ENCODE assay signal across 31 mouse cellular contexts in the genomic region with DNA sequence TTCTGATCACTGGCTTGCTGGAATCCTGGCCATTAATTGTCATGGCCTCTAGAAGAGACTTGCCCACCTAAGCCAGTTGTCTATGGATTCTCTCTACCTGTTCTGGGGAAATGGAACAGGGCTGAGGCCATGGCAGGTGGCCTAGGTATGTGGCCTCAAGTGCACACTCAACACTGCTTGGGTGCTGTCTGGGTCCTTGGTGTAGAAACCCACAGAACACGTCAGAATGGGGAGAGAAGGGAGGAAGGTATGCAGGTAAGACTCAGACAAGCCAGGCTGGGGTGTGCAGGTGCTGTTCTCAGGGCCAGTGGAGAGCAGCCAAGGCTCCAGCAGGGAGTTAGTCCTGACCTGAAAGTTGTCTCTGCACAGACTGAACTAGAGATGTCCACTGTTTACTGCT.
"Had no signal": no experiment of that assay in that cellular context is flagged by ENCODE, and none has a peak within 500 bp of the region (broad histone marks: within the 10 kb centered on the region; RNA-seq: fewer than 3 reads in every experiment).

No protein-coding gene starts in this region.

- H3K4me3 ChIP-seq: left cerebral cortex, adult 2 months; limb, embryonic 10.5 days; limb, embryonic 12.5 days; limb, embryonic 13.5 days; limb, embryonic 15.5 days; liver, embryonic 12.5 days; liver, embryonic 13.5 days; liver, embryonic 15.5 days; lung, embryonic 15.5 days; megakaryocyte, embryonic 14.5 days; midbrain, embryonic 10.5 days; midbrain, embryonic 12.5 days; midbrain, embryonic 13.5 days; midbrain, embryonic 15.5 days; myocyte; neural tube, embryonic 12.5 days had no signal

- H3K27ac ChIP-seq: left cerebral cortex, adult 2 months; limb, embryonic 10.5 days; limb, embryonic 12.5 days; limb, embryonic 13.5 days; limb, embryonic 15.5 days; liver, embryonic 12.5 days; liver, embryonic 13.5 days; liver, embryonic 14.5 days; liver, embryonic 15.5 days; lung, embryonic 15.5 days; macrophage; midbrain, embryonic 10.5 days; midbrain, embryonic 12.5 days; midbrain, embryonic 13.5 days; midbrain, embryonic 15.5 days; neural tube, embryonic 12.5 days had no signal

- H3K4me1 ChIP-seq: limb, embryonic 12.5 days; liver, embryonic 12.5 days; liver, embryonic 13.5 days; neural tube, embryonic 12.5 days had no signal

- DNase-seq: left cerebral cortex, postnatal 4 days; liver; liver, embryonic 13.5 days; liver, postnatal 0 days; lung, adult 18-20 months; lung, adult 2 months; lung, embryonic 14.5 days; lung, postnatal 10 days; lung, postnatal 36 days; lung, postnatal 4 days; midbrain, embryonic 14.5 days had no signal

- H3K27me3 ChIP-seq: limb, embryonic 12.5 days; limb, embryonic 13.5 days; limb, embryonic 15.5 days; lung, embryonic 15.5 days; midbrain, embryonic 12.5 days; midbrain, embryonic 15.5 days; neural tube, embryonic 12.5 days had no signal

- H3K9ac ChIP-seq: limb, embryonic 12.5 days; limb, embryonic 13.5 days; limb, embryonic 15.5 days; liver, embryonic 12.5 days; liver, embryonic 13.5 days; liver, embryonic 14.5 days; liver, embryonic 15.5 days; liver, postnatal 0 days; lung, embryonic 14.5 days; lung, embryonic 15.5 days; midbrain, embryonic 12.5 days; midbrain, embryonic 13.5 days; midbrain, embryonic 15.5 days; neural tube, embryonic 12.5 days had no signal

- H3K9me3 ChIP-seq: limb, embryonic 10.5 days; limb, embryonic 12.5 days; limb, embryonic 13.5 days; limb, embryonic 15.5 days; liver, embryonic 12.5 days; liver, embryonic 13.5 days; liver, embryonic 15.5 days; lung, embryonic 15.5 days; megakaryocyte, embryonic 14.5 days; midbrain, embryonic 10.5 days; midbrain, embryonic 12.5 days; midbrain, embryonic 13.5 days; midbrain, embryonic 15.5 days; neural tube, embryonic 12.5 days had no signal

- H3K4me2 ChIP-seq: limb, embryonic 12.5 days; limb, embryonic 13.5 days; limb, embryonic 15.5 days; liver, embryonic 11.5 days; liver, embryonic 12.5 days; liver, embryonic 13.5 days; liver, embryonic 15.5 days; lung, embryonic 14.5 days; lung, embryonic 15.5 days; midbrain, embryonic 11.5 days; midbrain, embryonic 12.5 days; midbrain, embryonic 13.5 days; midbrain, embryonic 15.5 days; neural tube, embryonic 12.5 days had no signal

- ATAC-seq: liver, embryonic 12.5 days; liver, postnatal 0 days; midbrain, embryonic 13.5 days; midbrain, embryonic 15.5 days; midbrain, embryonic 16.5 days had no signal

- H3K36me3 ChIP-seq: limb, embryonic 10.5 days; limb, embryonic 12.5 days; limb, embryonic 13.5 days; limb, embryonic 15.5 days; liver, embryonic 12.5 days; liver, embryonic 13.5 days; liver, embryonic 15.5 days; lung, embryonic 15.5 days; midbrain, embryonic 10.5 days; midbrain, embryonic 12.5 days; midbrain, embryonic 13.5 days; midbrain, embryonic 15.5 days; neural tube, embryonic 12.5 days had no signal
